Mouse (Mus musculus): ENCODE results near the gene 4930442H23Rik. TPM values are rescaled to one million over a fixed set of nuclear protein-coding genes. Genes with fewer than 3 reads are reported as not detected.

4930442H23Rik gene
- total and polyA plus RNA-seq, 3 experiments = not detected

GRCm38 (mm10) chr10:81204137-81204536, 20.5 kb upstream of the 4930442H23Rik start:
- H3K9me3 ChIP-seq (replicated peaks) = no peaks in the 10 kb centered on the region
- H3K4me1 ChIP-seq (ENCODE audit: insufficient read depth, low read depth, low read length) = peaks cover 16% of the 10 kb centered on the region
- no peaks in the 10 kb centered on the region for H3K36me3 ChIP-seq (replicated peaks)
- no peak for DNase-seq (ENCODE audit: low spot score)
- TF ChIP-seq GATA1 (IDR thresholded peaks at IDR 0.05; ENCODE audit: borderline replicate concordance, low read length) (no peak), TAL1 (conservative IDR thresholded peaks at IDR 0.05; ENCODE audit: low read depth, low read length) (no peak), CTCF (IDR thresholded peaks at IDR 0.05; ENCODE audit: low read depth, low read length) (no peak), POLR2AphosphoS5 (IDR thresholded peaks at IDR 0.05; ENCODE audit: insufficient replicate concordance, low read depth, low read length) (no peak), GATA2 (IDR thresholded peaks at IDR 0.05; ENCODE audit: borderline replicate concordance, low read depth, low read length) (no peak)
- H3K4me3 ChIP-seq (ENCODE audit: low read depth, low read length) = no peak overlapping the region
- no peak for ATAC-seq (ENCODE audit: extremely low read depth, insufficient number of reproducible peaks, low FRiP score, poor library complexity, severe bottlenecking)
- H3K27me3 ChIP-seq (ENCODE audit: insufficient read depth, low read length) = peaks cover 66% of the 10 kb centered on the region

GRCm38 (mm10) chr10:81202978-81203720, 19.5 kb upstream of the 4930442H23Rik start:
- DNase-seq (ENCODE audit: low spot score) = no peak
- TF ChIP-seq POLR2AphosphoS5 (IDR thresholded peaks at IDR 0.05; ENCODE audit: insufficient replicate concordance, low read depth, low read length) (no peak), GATA1 (IDR thresholded peaks at IDR 0.05; ENCODE audit: borderline replicate concordance, low read length) (no peak), CTCF (IDR thresholded peaks at IDR 0.05; ENCODE audit: low read depth, low read length) (no peak), GATA2 (IDR thresholded peaks at IDR 0.05; ENCODE audit: borderline replicate concordance, low read depth, low read length) (no peak), TAL1 (conservative IDR thresholded peaks at IDR 0.05; ENCODE audit: low read depth, low read length) (no peak)
- Histone ChIP-seq H3K4me1 (ENCODE audit: insufficient read depth, low read depth, low read length) (peaks cover 16% of the 10 kb centered on the region), H3K4me3 (ENCODE audit: low read depth, low read length) (no peak overlapping the region), H3K36me3 (replicated peaks) (no peaks in the 10 kb centered on the region), H3K9me3 (replicated peaks) (no peaks in the 10 kb centered on the region), H3K27me3 (ENCODE audit: insufficient read depth, low read length) (peaks cover 66% of the 10 kb centered on the region)
- peak; percentile 28; the same call in 1 of the 2 replicates for ATAC-seq (ENCODE audit: extremely low read depth, insufficient number of reproducible peaks, low FRiP score, poor library complexity, severe bottlenecking)

GRCm38 (mm10) chr10:81201807-81202758, 18.4 kb upstream of the 4930442H23Rik start, which contains the start of gene Nmrk2:
TSS of gene Nmrk2 (minus strand) at chr10:81202051.
- no peak for ATAC-seq (ENCODE audit: extremely low read depth, insufficient number of reproducible peaks, low FRiP score, poor library complexity, severe bottlenecking)
- no peak for DNase-seq (ENCODE audit: low spot score)
- Histone ChIP-seq H3K36me3 (replicated peaks) (no peaks in the 10 kb centered on the region), H3K9me3 (replicated peaks) (no peaks in the 10 kb centered on the region), H3K4me1 (ENCODE audit: insufficient read depth, low read depth, low read length) (peaks cover 16% of the 10 kb centered on the region), H3K27me3 (ENCODE audit: insufficient read depth, low read length) (peaks cover 62% of the 10 kb centered on the region), H3K4me3 (ENCODE audit: low read depth, low read length) (no peak within 1 kb of the TSS)
- no peak for TF ChIP-seq GATA2 (IDR thresholded peaks at IDR 0.05; ENCODE audit: borderline replicate concordance, low read depth, low read length)
- TF ChIP-seq CTCF (IDR thresholded peaks at IDR 0.05; ENCODE audit: low read depth, low read length) = no peak
- no peak for TF ChIP-seq GATA1 (IDR thresholded peaks at IDR 0.05; ENCODE audit: borderline replicate concordance, low read length)
- no peak for TF ChIP-seq POLR2AphosphoS5 (IDR thresholded peaks at IDR 0.05; ENCODE audit: insufficient replicate concordance, low read depth, low read length)
- TF ChIP-seq TAL1 (conservative IDR thresholded peaks at IDR 0.05; ENCODE audit: low read depth, low read length) = no peak

DNA sequence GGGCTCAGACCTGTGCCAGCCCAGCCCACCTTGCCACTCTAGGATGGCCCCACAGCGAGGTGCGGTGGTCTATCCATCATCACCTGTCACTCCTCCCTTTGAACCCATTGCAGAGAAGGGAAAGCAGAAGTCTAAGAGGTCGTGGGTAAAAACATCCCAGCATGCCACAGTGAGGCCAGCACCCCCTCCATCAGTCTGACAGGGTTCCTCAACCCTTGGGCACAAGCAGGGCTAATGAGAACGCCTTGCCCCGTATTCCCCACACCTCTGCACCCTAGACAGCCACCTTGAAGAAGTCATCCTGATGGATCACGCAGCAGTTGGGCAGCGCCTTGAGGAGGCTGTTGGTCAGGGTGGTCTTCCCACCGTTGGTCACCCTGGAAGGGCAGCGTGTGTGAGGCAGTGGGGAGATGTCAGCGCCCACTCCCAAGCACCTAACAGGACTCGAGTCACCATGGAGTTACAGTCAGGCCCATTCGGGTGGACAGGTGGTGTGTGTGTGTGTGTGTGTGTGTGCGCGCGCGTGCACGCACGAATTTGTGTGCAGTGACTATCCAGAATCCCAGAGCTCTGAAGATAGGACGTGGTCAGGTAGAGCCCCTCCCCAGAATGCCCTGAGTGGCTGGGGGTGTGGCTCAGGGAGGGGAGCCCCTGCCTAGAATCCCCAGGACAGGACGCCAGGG, 17.1 kb upstream of the 4930442H23Rik start:
- no peak for TF ChIP-seq TAL1 (conservative IDR thresholded peaks at IDR 0.05; ENCODE audit: low read depth, low read length)
- no peak for TF ChIP-seq POLR2AphosphoS5 (IDR thresholded peaks at IDR 0.05; ENCODE audit: insufficient replicate concordance, low read depth, low read length)
- no peak for TF ChIP-seq GATA1 (IDR thresholded peaks at IDR 0.05; ENCODE audit: borderline replicate concordance, low read length)
- TF ChIP-seq GATA2 (IDR thresholded peaks at IDR 0.05; ENCODE audit: borderline replicate concordance, low read depth, low read length) = no peak
- TF ChIP-seq CTCF (IDR thresholded peaks at IDR 0.05; ENCODE audit: low read depth, low read length) = no peak
- H3K36me3 ChIP-seq (replicated peaks) = no peaks in the 10 kb centered on the region
- DNase-seq (ENCODE audit: low spot score) (no peak), ATAC-seq (ENCODE audit: extremely low read depth, insufficient number of reproducible peaks, low FRiP score, poor library complexity, severe bottlenecking) (no peak)
- H3K27me3 ChIP-seq (ENCODE audit: insufficient read depth, low read length) = peaks cover 66% of the 10 kb centered on the region
- H3K4me3 ChIP-seq (ENCODE audit: low read depth, low read length) = no peak overlapping the region
- H3K4me1 ChIP-seq (ENCODE audit: insufficient read depth, low read depth, low read length) = peaks cover 17% of the 10 kb centered on the region
- no peaks in the 10 kb centered on the region for H3K9me3 ChIP-seq (replicated peaks)

- Histone ChIP-seq H3K27me3 (ENCODE audit: insufficient read depth, low read length) (peaks cover 67% of the 10 kb centered on the region), H3K4me1 (ENCODE audit: insufficient read depth, low read depth, low read length) (peaks cover 23% of the 10 kb centered on the region)
- no peak for ATAC-seq (ENCODE audit: extremely low read depth, insufficient number of reproducible peaks, low FRiP score, poor library complexity, severe bottlenecking)
Observed at GRCm38 (mm10) chr10:81200141-81200540, 16.5 kb upstream of the 4930442H23Rik start.

More at GRCm38 (mm10) chr10:81200141-81200540, 16.5 kb upstream of the 4930442H23Rik start:
- Histone ChIP-seq H3K4me3 (ENCODE audit: low read depth, low read length) (no peak overlapping the region), H3K36me3 (replicated peaks) (no peaks in the 10 kb centered on the region), H3K9me3 (replicated peaks) (no peaks in the 10 kb centered on the region)
- DNase-seq (ENCODE audit: low spot score) = no peak
- no peak for TF ChIP-seq TAL1 (conservative IDR thresholded peaks at IDR 0.05; ENCODE audit: low read depth, low read length)
- TF ChIP-seq GATA1 (IDR thresholded peaks at IDR 0.05; ENCODE audit: borderline replicate concordance, low read length) = no peak
- TF ChIP-seq POLR2AphosphoS5 (IDR thresholded peaks at IDR 0.05; ENCODE audit: insufficient replicate concordance, low read depth, low read length) = no peak
- TF ChIP-seq GATA2 (IDR thresholded peaks at IDR 0.05; ENCODE audit: borderline replicate concordance, low read depth, low read length) = no peak
- no peak for TF ChIP-seq CTCF (IDR thresholded peaks at IDR 0.05; ENCODE audit: low read depth, low read length)
